Mouse (Mus musculus) layer of hippocampus, adult 9-10 months (tissue): ENCODE results near the gene 4930404H24Rik.
"Not testable (repeated sequence)": the region's sequence is repeated elsewhere in the genome, so short reads cannot be mapped to it uniquely, and the experiment has no call there.

Source experiments
- DNase-seq: peaks from one replicate; pipeline ENCODE4 v3.0.0; 2022; ENCODE audit warnings: low spot score

Gene 4930404H24Rik

DNA sequence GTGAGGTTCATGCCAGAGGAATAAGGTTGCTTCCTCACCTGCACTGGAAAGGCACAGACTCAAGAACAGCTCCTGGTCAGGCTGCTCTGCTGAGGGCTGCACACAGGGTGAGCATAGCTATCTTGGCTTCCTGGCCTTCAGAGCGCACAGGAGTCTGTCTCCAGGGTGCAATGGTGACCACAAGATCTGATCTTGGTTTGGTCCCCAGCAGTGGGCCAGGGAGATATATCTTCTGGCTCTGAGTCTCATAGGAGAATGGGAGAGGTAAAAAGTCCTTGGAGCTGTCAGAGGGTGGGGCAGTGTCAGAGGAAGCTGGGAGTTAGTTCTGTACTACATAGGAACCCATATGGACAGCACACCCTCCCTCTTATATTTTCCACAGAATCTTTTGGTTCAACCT, 13.1 kb upstream of the 4930404H24Rik start:
- no peak for DNase-seq

DNA sequence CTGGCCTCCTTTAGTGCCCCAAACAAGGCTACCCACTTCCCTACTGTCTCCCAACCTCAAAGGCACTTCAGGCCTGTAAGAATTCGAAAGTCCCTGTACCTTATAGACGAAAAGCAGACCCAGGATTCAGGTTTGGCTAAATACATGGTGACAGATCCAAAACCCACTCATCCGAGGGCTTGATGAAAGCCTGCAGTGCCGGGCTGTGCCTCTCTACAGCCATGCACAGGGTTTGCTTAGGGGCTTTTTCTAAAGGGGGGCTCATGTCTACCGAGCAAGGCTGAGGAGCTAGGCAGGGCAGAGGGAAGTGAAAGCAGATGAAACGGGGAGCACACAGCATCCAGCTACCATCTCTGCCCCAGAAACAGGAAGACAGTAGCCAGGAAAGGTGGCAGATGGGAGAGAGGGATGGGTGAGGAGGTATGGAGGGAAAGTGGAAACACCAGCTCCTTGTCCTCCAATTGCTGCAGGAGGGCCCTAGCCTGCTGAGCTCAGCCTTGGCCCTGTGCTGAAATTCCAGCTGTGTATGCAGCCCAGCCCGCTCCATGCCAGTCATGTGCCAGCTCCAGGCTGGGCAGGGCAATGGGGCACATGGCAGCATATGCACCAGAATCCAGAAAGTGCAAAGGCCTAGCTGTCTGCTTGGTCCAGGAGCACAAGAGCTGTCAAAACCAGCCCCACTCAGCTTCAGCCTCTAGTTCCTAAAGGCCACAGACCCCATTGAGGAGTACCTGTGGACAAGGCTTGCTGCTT, 11.3 kb upstream of the 4930404H24Rik start:
- no peak for DNase-seq

DNA sequence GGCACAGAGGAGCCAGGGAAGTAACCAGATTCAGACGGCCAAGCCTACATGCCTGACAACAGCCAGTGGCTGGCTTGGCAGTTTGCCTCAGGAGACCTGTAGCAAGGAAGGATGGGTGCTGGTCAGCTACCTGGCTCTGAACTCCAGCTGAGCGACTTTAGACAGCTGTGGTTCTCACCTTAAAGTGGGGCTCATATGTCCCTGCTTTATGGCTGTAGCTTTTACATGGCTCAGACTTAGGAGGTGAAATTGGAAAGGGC, 10.8 kb upstream of the 4930404H24Rik start:
- no peak for DNase-seq

DNA sequence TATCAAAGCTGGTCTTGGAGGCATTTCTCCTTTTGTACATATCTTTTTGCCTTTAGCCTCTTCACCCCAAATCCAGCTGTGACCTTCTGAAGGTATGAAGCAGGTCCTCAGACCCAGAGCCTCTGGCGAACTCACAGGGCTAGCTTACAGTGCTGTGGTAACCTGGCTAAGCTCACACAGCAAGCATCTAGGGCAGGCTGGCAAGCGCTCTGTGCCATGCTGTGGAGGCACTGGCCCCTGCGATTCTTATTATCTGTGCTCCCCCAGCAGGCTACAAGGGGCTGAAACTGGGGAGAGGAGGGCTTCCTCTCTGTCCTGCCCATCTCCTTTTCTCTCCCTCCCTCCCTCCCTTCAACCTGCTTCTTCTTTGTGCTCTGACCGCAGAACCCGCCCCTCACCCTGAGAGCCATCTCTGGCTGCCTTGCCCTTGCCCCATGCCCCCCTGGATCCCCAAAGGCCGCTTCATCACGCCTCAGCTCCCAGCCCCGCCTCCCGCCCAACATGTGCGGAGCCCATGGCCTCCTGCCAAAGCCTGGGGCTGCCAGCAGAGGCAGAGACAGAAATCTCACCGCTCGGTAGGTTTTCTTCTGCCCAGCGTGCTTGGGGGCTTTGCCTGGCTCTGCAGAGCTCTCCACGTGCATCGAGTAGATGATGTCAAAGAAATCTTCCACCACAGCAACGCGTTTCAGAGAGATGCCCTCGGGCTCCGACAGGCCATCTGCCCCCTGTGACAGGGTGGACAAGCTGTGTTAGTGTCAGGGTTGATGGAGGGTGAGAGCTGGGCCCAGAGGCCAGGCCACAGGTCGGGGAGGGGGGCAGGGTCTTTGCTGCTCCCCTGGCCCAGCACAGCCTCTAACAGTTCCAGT, 9.2 kb upstream of the 4930404H24Rik start:
- DNase-seq = no peak

DNA sequence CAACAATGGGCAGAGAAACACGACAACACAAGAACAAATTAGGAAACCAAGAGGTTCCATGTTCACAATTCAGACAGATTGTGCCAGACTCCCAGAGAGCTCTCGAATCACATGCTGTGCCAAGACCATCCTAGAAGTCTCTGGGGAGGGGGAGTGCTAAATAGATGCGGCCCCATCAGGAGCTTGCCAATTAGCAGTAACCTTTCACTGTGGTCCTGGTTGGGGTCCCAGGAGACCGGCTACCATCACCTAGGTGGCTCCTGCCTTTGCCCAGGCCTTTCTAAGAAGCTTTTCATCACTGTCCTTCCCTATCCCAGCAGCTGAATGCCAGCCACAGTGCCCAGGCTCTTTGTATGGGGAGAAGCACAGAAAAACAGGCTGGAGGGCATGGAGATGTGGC, 8.5 kb upstream of the 4930404H24Rik start:
- DNase-seq = no peak

DNA sequence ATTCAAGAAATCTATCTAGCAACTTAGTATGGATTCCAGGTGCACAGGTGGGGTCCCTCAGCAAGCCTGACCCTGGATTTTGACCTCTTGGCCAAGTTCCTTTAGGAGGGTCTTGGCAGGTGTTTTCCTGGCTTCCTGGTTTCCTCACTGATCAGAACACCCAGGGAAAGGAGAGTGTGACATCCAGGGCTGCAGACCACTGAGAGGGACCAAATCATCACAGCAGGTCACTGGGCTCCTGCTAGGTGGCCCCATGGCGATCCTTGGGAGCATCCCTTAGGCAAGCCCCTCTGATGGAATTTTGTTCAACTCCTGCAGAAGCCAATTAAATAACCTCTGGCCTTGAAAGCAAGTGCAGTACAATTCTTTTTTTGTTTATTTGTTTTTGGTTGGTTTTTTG, 2.5 kb upstream of the 4930404H24Rik start:
- no peak for DNase-seq

DNA sequence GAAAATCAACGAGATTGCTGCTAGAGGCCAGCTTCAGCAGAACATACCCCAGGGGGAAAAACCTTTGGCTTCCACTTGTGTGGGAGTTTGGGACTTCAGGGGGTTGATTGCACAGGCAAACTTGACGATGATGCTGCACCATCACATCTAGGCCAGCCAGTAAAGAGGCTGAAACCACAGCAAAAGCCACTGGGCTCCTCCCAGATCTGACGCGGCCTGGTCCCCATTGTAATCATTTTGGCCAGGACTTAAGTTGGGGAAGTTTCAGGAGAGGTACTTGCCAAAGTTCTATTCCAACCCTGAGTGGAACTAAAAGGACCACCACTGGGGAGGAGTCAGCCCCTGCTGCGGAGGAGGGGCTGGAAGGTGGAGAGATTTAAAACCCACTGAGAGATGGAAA, 1.6 kb upstream of the 4930404H24Rik start:
- no peak for DNase-seq

DNA sequence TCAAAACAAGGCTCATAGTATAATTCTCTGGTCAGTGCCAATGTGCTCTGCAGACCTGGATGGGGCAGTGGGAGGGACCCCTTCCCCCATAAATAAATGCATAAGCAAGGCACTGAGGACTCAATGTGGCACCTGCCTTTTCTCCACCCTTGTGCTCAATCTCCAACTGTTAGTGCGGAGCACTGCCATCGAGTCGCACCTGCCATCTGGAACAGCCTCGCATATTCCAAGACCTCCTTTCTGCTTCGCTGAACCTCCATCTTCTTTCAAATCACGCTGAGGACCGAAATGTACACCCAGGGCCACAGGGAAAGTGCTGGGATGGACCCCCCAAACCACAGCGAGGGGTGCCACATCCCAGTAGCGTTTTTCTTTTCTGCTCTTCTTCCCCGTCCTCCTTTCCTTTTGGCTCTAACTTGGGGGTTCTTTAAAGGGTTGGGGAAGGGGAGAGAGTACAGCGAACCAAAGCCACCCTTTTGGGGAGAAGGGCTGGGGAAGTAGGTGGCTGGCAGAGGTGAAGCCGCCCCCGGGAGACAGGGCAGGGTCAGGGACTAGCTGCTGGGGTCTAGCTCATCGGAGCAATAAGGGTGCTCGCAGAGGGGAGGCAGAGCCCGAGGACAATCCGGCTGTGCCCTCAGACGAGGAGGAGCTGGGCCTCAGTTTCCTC, 945 bp upstream of the 4930404H24Rik start:
- DNase-seq = no peak

DNA sequence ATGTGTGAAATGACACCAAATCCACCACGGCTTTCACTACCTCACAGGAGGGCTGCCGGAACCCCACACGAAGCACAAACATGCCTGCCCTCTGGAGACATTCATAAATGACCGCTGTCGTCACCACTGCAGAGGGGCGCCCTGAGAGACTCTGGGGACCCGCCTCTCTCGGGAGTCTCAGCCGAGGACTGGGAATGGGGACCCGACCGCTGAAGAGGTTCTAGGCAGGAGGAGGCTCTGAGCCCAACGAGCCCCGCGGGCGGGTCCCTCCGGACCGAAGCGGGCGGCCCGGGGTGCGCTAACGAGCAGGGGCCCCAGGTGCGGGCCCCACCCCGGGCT, 442 bp upstream of the 4930404H24Rik start:
- DNase-seq = no peak

DNA sequence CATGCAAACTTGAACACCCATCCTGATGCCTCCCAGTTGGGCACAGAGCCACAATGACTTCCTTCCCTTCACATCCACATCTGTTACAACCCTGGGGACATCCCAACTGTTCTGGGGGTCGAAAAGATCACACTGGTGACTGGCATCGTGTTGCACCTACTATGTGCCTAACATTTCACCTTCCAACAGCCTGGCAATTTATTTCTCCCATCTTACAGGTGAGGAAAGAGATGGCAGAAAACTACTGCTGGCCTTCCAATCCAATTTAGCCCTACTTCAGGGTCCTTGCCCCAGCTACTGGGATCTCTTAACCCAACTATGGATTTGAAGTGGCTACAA, 772 bp downstream of the 4930404H24Rik start:
- DNase-seq = no peak

DNA sequence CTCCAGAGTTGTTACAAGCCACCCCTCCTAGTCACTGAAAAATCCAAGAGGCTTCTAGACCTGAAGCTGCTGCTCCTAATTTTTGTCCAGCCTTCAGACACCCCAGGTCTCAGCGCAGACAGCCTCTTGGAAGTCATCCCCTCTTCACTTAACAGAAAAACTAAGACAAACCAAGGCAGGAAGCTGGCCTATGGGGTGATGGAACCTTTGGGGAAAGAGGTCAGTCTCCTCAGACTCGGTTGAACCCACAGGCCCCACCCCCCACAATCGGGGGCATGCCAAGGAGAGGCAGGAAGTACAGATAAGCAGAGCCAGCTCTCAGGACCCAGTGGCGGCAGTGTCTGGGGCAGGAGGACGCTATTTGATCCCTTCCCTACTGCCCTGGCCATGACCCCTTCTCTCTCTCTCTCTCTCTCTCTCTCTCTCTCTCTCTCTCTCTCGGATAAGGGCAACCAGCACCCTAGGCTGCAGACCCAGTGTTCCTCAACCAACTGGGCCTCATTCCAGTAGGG, 1.2 kb downstream of the 4930404H24Rik start:
- DNase-seq = no peak

DNA sequence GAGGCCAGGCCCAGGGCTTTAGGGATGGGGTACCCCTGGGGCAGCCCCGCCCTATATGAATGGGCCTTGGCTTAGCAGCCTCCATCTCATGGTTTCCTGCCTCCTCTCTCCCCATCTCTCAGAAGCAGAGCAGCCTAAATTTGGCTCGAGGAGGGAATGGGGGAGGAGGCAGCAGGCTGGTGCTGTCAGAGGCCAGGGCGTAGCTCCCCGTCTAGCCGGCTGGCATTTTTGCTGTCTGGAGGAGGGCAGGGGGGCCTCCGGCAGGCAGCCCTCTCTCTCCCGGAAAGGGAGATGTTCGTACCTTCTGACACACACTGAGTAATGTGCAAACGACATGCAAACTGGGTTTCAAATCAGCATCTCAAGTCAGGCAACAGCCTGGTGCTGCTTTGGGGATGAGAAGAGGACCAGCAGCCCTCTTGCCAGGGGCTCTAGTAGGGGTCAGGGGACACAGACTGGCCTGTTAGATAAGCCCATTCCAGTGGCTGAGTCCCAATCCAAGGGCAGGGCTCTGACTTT, 1.8 kb downstream of the 4930404H24Rik start:
- no peak for DNase-seq

DNA sequence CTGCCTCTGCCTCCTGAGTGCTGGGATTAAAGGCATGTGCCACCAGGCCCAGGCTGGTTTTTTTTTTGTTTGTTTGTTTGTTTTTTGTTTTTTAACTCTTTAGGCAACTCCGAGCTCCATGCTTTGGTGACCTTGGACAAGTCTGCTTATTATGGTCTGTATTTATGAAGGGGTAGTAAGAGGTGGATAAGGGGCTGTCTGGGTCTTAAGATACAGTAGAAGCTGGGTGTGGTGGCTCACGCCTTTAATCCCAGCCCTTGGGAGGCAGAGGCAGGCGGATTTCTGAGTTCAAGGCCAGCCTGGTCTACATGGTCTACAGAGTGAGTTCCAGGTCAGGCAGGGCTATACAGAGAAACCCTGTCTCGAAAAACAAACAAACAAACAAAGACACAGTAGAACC, 2.8 kb downstream of the 4930404H24Rik start:
- DNase-seq = not testable (repeated sequence)

DNA sequence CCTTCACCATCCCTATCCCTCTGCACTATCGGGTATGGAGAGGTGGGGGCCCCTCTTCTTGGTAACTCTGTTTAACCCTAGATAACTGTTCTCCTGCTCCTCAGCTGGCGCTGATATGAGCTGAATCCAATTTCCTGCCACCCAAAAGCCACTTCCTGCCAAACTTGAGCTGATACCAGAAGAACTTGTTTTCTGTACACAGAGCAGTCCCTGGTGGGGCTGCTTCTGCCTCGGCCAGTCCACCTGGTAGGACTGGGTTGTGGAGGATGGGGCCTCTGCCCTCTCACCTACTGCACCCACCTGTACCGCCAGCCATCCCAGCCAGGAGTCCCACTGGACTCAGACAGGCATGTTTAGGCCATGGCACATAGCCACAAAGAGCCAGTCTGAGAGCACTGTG, 3.2 kb downstream of the 4930404H24Rik start:
- DNase-seq = no peak

DNA sequence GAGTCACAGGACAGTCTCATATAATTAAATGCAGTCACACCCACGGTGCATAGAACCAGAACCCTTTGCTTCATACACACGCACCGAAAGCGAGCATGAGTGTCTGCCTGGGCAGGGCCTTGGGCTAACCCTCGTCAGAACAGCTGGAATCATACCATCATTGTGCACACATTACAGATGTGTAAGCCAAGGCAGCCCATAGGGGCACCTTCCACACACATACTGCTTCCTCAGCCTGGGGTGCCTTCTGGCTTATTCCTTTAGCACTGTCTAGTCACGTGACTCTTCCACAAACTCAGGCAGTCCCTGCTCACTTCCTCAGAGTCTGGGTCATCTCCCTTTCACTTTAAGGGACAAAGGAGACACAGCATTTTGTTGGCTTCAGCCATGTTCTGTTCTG, 3.7 kb downstream of the 4930404H24Rik start:
- DNase-seq = no peak

DNA sequence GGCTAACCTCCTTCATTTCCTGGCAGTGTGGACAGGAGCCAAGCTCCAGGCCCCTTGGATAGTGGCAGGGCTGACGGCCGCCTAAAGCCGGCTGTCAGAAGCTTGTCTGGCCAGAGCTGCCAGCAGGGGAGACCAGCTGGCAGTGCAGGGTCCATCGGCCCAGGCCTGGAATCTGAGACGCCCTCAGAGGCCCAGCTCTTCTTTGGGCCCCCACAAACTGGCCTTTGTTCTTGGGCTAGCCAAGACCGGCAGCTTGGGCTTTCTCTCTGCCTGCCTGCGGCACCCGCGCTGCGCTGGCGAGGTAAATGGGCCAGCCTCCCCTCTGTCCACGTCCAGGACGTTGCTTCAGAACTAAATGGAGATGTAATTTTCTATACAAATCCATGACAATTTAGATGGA, 4.3 kb downstream of the 4930404H24Rik start:
- DNase-seq = no peak

DNA sequence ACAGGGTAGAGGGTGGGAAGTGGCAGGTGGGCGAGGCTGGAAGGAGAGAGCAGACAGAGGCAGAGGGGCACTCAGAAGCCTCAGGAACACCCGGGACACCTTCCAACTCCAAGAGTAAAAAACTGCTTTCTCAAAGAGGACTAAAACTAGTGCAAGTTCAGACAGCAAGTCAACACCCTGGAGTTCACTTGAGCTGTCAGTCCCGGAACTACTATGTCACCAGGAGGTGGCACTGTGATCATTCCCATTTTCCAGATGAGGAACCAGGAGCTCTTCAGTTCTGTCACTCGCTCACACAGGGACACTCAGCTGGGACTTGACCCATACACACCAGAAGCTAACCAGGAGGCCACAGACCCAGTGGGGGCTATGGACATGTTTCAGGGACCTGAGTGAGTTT, 6.6 kb downstream of the 4930404H24Rik start:
- no peak for DNase-seq

DNA sequence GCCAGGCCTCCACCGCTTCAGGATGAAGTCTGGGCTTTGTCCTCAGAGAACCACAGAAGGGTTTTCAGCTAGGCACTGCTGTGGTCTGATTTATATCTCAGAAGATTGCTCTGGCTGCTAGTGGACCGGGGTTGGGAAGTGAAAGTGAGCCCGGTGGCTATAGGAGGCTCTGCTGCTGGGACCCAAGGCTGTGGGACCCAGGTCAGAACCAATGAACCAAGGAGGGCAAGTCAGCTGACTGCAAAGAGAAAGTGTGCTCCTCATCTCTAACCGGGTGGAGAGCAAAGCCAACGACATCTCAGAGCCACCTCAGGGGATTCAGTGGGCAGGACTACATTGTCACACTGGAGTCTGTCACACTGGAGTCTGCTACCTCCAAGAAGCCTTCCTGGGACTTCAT, 13.8 kb downstream of the 4930404H24Rik start:
- no peak for DNase-seq

DNA sequence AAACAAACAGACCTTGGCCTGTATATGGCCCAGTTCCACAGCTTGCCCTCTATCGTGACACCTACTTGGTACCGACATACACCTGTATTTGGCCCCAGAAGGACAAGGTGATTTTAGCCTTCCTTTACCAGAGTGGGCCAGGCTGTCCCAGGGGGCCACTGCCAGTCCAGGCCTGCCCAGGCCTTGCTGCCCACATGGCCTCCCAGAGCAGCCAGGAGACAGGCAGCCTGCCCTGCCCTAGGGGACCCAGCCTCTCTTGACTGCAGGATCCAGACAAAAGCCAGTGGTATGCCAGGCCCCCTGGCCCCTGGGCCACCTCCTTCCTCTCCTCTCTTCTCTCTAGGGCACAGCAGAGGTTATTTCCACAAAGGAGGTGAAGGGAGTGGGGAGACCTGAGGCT, 15.4 kb downstream of the 4930404H24Rik start:
- DNase-seq = no peak

DNA sequence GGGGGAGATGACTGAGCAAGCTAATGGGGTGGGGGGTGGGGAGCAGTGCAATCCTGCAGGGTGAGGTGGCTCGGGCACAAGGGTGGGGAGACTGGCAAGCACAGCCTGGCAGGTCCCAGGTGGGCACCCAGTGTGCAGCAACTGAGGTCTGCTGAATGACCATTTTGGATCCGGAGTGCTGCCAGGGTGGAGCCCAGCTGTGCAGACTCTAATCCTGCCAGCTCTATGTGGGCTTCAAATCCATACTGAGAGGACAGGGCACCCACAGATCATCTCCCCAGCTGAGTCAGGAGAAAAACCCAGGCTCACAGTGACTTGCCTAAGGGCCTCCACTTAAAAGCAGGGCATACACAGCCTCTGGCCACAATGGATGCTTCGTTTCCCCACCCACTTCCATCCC, 15.8 kb downstream of the 4930404H24Rik start:
- DNase-seq = no peak

DNA sequence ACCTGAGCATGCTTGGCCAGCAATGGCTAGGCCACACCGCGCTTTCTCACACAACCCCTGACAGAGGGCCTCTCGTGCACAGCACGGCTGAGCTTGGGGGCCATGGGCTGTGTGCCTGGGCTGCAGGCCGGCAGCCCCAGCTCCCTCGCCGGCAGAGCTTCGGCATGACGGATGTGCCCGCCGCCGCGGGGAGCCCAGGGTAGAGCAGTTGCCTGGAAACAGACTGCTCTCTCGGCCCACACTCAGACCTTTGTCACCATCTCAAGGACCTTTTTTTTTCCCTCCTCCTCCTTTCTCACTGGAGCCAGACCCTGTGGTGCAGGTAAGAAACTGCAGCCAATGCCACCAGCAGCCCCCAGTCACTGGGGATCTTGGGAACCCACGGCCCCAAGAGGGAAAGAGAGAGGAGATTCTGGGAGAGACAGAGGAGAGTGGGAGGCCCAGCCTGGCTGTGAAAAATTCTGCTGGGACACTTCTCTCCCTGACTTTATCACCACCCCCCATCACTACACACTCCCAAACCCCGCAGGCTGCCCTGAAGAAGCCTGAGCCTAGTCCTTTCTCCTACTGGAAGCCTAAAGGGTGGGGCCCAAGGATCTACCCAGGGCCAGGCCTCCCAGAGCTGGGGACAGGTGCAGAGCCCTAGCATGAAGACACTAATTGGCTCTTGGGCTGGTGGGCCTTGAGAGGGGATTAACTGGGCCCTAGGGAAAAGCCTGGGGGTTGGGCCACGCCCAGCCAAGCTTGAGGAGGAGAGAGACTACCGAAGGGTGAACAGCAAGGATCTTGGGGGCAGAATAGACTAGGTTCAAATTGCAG, 16.8 kb downstream of the 4930404H24Rik start:
- DNase-seq = no peak

DNA sequence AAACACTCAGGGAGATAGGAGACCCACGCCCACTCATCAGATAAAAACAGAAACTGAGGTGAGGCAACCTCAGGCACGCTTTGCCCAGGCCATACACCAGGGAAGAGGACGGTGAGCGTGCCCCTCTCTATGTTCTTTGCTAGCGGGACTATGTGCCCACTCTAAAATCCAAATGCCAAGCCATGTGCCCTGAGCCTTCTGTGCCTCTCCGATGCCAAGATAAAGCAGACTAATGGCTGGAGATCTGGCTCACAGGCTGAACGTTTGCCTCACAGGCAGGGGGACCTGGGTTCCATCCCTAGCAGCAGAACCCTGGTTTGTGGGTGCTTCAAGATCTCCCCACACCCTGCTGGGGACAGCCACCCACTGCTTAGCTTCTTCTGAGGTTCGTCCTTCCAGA, 17.5 kb downstream of the 4930404H24Rik start:
- DNase-seq = no peak
